ENCODE assay signal across 8 mouse cellular contexts in genomic region chr13:114931775-114932294, GRCm38 (mm10). TPM values are rescaled to one million over a fixed set of nuclear protein-coding genes. Genes with fewer than 3 reads are reported as not detected.
DNase-seq lines count a peak whose midpoint lies in the region; ATAC-seq lines count a peak whose summit lies in the region.

Itga2 (minus strand) TSS chr13:114932100.

- peaks cover 10% of the 10 kb centered on the region for H3K4me1 ChIP-seq in hindbrain, embryonic 16.5 days (ENCODE audit: control insufficient read depth, insufficient read depth, low read depth, low read length)

- peak; percentile 91 for ATAC-seq in hindbrain, embryonic 16.5 days
- ATAC-seq in megakaryocyte-erythroid progenitor cell, adult 5-6 weeks (replicated peaks; ENCODE audit: low FRiP score, low TSS enrichment, poor library complexity, severe bottlenecking): peak; percentile 88

- intact Hi-C loops in left cerebral cortex, postnatal 4 days (cut with DNase I): no loop called here

- peak within 1 kb of the TSS; percentile 9; the same call in 1 of the 2 replicates for H3K27ac ChIP-seq in hindbrain, embryonic 16.5 days (ENCODE audit: low read depth, low read length)

- H3K36me3 ChIP-seq in hindbrain, embryonic 16.5 days (ENCODE audit: control insufficient read depth, insufficient read depth, low read length): no peaks in the 10 kb centered on the region

- peak within 1 kb of the TSS; percentile 76 for H3K4me2 ChIP-seq in hindbrain, embryonic 16.5 days (ENCODE audit: low read length)

- no peaks in the 10 kb centered on the region for H3K9me3 ChIP-seq in hindbrain, embryonic 16.5 days (ENCODE audit: control insufficient read depth, low read length)

- 0 out of 2 replicates have a peak, but pooled peaks cover 3% of the 10 kb centered on the region for H3K27me3 ChIP-seq in hindbrain, embryonic 16.5 days (replicated peaks; ENCODE audit: control insufficient read depth, insufficient read depth, low read length)

- peak within 1 kb of the TSS; percentile 51 for H3K9ac ChIP-seq in hindbrain, embryonic 16.5 days (ENCODE audit: low read depth, low read length)

- 2% methylated on average over 27 of the region's 28 CpGs for WGBS in hindbrain, embryonic 16.5 days

- DNase-seq in WW6 (ENCODE audit: low read depth, low spot score): peak; percentile 42
- DNase-seq in cerebellum, postnatal 4 days (ENCODE audit: low spot score in 2 of 2): peak; percentile 25 to 34
- peak; percentile 70 for DNase-seq in gastrocnemius, postnatal 10 days
- DNase-seq in left cerebral cortex, postnatal 4 days: peak; percentile 37
- peak; percentile 28 for DNase-seq in right cerebral cortex, postnatal 25 days
- DNase-seq in urinary bladder, postnatal 25 days (ENCODE audit: low spot score): peak; percentile 63

- H3K4me3 ChIP-seq in hindbrain, embryonic 16.5 days (ENCODE audit: low read length): peak within 1 kb of the TSS; percentile 41

RNA-seq across cellular contexts. Expression of gene Itga2, which starts in this region (rescaled TPM):
- 10 to 100 TPM in 1 of 2 experiments, 1 to 10 TPM in 1; 7.3 to 10.2 TPM for total RNA-seq in gastrocnemius, postnatal 10 days (2021)
- polyA plus RNA-seq in hindbrain, embryonic 16.5 days (2015; fragmentation: Nextera tagmentation; extraction: Ambion mirVana): 0.58 and 1.5 TPM in 2 replicates
- total RNA-seq in left cerebral cortex, postnatal 4 days (2021): 1 to 10 TPM; 1.4 to 2.3 TPM
- 0.39 and 0.72 TPM in 2 replicates for total RNA-seq in megakaryocyte-erythroid progenitor cell, adult 5-6 weeks (2014; fragmentation: Nextera tagmentation)
- total RNA-seq in megakaryocyte-erythroid progenitor cell, adult 5-6 weeks (2017): 0.61 and 1.3 TPM in 2 replicates

Comparison
In these comparisons a context has a peak if more than half of its experiments do, and no peak if none do; other contexts are left out.
1. Peak in every context shown above with its lines: DNase-seq, ATAC-seq, H3K4me3 ChIP-seq and H3K27ac ChIP-seq.